Mouse (Mus musculus): Measurements from ENCODE around the gene Gm4847. TPM values are rescaled to one million over a fixed set of nuclear protein-coding genes. Genes with fewer than 3 reads are reported as not detected.

The Gm4847 gene
- total RNA-seq (2023) = not detected

GRCm38 (mm10) chr1:166647593-166647992, at the start of gene Gm4847:
TSS of gene Gm4847 (minus strand) at chr1:166647693.

GRCm38 (mm10) chr1:166681745-166682144, 34.3 kb upstream of the Gm4847 start, which contains the start of gene Fmo9:
TSS of gene Fmo9 (minus strand) at chr1:166681845.

Other genes with a start within 250 kb of the Gm4847 start
- 1 to 10 TPM; 1.5 to 2.0 TPM for gene Pogk, start 237.8 kb downstream of the Gm4847 start, total RNA-seq (2023)
- gene Gm4846, start 150.1 kb downstream of the Gm4847 start, total RNA-seq (2023) = not detected
- gene Fmo9, start 34.2 kb upstream of the Gm4847 start, total RNA-seq (2023) = not detected

All from neutrophil, adult 83 days (primary cell).